Mouse (Mus musculus): ENCODE results near the gene 1700025G04Rik. TPM values are rescaled to one million over a fixed set of nuclear protein-coding genes. Genes with fewer than 3 reads are reported as not detected.

1700025G04Rik gene
- polyA plus RNA-seq, 3 experiments from 2014 or later: 0.84 to 1.9 (median 1.2) TPM

DNA sequence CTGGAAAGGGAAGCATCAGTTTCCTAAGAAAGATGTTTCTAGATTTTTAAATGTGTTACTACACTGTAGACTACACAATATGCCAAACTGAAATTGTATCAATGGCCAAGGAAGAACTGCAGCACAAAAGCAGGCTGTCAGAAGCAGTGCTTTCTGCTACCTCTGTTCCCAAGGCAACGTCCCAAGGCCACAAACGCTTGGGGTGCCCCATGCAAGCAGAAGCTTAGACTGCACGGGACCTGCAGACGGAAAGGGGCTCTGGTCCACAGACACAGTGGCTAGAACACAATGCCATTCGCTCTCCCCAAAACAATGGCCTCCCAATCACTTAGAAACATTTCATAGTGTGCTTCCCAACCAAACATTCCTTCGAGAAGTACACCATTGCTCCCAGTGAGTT is 59.4 kb downstream of the 1700025G04Rik start:
- no peak for ATAC-seq

DNA sequence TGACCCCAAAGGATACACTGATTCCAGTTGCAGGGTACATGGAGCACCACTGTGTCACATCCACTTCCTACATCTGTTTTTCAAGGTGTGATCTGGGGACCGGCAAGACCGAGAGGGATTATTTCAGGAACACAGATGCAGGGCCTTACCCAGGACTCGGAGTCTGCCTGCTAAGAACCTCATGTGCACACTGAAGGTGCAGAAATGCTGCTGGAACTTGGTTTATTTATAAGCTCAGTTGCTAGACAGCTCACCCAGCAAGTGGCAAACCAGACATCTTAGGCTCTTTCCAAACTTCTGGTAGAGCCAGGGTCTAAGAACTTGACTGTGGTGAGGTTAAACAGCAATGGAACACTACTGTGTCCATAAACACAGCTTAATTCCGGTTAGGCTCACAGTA is 61.2 kb downstream of the 1700025G04Rik start:
- ATAC-seq: no peak

DNA sequence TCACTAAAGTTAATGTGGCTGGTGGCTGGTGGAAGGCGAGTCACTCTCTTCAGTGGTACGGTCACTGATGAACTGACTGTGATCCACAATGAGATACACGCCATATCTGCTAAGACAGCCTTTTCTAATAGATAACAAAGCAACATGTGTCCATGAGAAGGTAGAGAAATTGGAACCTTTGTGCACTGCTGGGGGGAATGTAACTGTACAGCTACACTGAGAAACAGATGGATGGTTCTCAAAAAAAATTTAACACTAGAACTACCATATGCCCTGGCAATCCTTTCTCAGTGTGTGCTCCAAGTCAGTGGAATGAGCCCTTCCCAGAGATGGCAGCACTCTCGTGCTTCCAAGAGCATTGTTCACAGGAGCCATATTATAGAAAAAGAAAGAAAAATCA is 63.2 kb downstream of the 1700025G04Rik start:
- ATAC-seq: no peak

DNA sequence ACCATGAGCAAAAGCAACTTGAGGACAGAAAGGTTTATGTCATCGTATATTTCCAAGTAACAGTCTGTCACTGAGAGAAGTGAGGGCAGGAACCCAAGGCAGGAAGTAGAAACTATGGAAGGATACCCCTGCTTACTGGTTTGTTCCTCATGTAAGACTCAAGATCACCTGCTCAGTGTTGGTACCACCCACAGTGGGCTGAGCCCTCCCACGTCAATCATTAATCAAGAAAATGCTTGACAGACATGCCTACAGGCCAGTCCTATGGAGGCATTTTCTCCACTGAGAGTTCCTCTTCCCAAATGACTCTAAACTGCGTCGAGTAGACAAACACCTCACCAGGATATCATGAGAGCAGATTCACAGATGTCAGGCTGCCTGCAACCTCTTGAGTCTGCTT is 64.6 kb downstream of the 1700025G04Rik start:
- no peak for ATAC-seq

DNA sequence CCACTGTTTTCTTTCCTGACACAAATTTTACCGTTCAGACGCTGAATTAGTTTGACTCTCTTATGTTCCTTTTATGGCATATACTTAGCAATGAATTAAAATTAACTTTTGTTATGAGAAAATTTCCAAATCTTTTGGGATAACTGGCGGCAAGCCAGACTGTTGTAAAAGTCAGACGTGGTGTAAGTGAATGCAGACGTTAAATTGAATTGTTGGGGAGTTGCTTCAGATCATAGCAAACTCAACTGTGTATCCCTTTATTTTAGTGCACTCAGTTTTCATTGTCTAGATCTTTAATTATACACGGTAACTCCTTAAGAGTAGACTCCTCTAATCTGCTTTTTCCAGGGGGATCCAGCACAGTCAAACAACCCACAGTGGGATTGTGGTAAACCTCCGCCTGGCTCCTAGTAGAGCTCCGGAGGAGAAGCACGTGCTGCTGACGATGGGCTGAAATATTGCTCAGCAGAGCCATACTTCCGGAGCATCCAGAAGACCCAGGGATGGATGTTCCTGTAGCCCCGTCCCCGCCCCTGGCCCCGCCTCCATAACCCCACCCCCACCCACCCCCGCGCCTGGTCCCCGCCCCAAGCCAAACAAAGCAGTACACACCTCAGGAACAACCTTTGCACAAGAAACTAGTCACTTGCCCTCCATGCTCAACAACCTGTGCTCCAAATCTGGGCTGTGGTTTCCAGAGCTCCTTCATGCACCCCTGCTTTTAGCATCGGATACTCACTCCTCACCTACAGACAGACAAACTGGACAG is 65.7 kb downstream of the 1700025G04Rik start:
- no peak for ATAC-seq

DNA sequence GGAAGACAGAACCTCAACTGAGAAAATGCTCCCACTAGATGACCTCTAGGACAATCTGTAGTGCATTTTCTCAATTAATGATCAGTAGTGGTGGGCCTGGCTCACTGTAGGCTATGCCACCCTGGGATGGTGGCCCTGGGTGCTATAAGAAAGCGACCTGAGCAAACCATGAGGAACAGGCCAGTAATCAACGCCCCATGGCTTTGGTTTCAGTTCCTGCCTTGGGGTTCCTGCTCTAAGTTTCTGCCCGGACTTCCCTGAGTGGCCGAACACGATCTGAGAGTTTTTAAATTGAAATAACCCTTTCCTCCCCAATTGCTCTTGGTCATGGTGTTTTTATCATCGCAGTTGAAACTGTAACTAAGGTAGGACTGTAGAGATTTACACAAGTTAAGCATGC is 69.1 kb downstream of the 1700025G04Rik start:
- no peak for ATAC-seq

DNA sequence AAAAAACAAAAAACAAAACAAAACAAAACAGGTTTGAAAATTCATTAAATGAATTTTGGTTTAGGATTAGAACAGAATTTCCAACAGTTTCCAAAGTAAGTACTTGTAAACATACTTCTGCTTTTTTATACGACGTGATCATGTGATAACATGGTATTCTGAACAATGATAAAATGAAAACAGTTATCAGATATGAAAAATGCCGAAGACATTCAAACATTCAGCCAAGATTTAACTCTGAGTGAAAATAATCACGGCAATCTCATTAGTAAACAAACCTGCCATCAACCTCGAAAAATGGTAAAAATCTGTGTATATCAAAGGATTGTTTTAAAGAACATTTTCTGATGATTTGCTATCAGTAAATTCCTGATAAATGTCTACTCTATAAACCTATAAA is 69.9 kb downstream of the 1700025G04Rik start:
- no peak for ATAC-seq

DNA sequence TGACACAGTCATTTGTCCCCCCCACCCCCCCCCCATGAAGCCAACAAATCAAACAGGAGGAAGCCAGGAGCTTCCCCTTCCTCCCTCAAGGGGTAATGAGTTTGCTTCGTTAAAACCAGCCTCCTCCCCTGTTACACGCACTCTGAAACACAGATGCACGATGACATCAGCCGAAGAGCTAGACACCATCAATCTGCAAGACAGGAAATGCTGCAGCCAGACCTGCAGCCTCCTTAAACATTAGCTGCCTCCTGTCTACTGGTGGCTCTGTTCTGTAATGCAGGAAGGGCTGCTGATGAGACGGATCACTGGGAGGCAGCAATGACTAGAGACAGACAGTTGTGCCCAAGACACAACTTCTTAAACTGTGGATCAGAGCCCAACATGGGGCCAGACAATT is 70.7 kb downstream of the 1700025G04Rik start:
- ATAC-seq: peak; percentile 99

DNA sequence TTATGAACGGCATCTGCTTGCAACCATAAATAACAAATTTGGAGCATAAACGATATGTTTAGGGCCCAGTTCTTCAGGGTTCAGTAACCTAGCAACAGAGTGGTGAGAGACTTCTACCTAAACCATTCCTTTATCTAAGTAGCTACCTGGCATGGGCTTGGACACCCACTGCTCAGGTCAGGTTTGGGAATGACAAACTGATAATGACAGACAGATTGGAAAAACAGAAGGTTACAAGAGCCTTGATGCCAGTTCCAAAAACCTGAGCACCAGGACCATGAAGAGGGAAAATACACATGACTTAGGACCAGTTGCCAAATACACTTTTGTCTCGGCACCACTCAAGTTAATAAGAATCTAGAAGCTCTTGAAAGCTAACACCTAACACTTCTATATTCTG is 71.6 kb downstream of the 1700025G04Rik start:
- no peak for ATAC-seq

DNA sequence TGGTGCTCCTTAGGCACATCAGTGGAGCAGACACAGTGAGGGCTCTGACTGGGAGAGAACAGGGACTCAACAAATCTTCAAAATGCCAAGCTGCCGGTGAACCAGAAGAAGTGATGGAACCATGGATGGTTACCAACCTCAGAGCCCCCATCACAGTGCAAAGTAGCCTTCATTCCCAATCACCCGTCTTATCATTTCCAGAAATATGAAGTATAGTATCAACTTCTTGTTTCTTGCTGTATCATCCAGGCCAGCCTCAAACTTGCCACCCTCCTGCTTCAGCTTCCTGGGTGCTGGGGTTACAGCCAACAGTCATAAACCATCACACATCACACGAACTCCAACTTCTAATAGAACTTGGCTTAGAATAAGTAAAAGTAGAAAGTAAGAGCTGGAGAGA is 73.3 kb downstream of the 1700025G04Rik start:
- ATAC-seq: no peak

DNA sequence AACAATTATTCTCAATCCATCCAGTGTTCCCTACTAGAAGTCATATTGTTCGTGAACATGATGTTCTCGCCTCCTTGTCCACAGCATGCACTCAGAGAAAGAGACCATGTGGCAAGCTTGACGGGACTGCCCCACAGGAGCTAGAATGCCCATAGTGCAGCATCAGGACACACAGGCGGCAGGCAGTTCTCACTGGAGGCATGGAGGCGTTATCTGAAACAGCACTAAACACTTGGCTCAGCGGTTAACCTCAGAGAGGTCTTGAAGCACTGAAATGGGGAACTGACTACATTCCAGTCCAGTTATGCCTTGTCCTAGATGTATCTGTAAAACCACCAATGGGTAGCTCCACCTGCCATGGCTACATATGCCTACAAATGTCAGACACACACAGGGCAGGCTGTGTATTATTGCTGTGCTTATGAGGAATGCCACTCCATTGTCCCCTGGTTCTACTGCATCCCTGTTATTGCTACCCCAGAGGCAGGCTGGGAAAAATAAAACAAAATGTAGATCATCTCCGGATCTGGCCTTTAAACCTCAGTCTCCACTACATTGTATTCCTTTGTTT is 74.3 kb downstream of the 1700025G04Rik start:
- no peak for ATAC-seq

DNA sequence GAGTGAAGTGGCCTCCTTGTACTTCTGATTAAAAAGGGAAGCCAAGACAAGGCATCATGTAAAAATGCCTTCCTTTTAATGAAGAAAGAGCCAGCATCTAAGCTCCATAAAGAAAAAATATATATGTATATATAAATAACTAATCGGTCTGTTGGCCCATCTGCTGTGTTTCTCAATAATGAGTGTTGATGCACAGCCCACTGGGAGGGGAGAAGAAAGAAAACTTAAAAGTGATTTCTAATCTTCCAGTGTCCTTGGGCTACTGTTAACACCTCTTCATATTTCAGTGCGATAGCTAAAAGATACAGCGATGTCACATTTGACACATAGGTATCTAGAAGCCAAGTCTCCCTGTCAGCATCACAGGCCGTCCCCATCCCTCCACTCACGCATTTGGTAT is 78.2 kb downstream of the 1700025G04Rik start:
- no peak for ATAC-seq

DNA sequence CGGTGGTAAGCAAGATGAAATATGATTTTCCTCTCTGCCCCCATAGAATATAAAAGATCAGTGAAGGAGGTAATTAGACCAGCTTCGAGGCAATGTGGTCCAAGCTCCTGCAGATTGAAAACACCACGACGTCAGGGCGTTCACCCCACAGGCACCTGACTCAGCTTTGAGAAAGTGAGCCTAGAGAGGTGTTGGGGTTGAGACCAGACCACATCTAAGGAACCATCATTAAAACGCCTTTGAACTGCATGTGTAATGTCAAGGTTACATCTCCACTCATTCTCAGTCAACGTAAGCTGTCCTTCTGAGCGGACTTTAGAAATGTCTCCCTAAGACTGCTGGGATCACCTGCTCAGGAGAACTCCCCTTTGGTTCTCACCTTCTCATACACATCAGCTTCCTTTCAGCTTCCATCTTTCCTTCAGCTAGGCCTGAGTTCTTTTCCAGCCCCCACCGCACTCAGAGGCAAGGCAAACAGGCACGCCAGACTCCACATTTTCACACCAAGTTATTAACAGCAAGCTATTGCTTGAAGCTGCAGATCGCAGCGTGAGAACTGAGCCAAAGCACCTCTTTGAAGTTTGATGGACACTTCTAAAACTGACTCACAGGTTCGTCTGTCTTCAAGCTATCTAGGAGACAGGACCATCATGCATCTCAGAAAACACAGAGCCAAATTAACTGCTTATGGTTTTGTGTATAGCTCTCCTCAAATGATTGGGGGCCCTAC is 79.5 kb downstream of the 1700025G04Rik start:
- peak; percentile 77 for ATAC-seq

DNA sequence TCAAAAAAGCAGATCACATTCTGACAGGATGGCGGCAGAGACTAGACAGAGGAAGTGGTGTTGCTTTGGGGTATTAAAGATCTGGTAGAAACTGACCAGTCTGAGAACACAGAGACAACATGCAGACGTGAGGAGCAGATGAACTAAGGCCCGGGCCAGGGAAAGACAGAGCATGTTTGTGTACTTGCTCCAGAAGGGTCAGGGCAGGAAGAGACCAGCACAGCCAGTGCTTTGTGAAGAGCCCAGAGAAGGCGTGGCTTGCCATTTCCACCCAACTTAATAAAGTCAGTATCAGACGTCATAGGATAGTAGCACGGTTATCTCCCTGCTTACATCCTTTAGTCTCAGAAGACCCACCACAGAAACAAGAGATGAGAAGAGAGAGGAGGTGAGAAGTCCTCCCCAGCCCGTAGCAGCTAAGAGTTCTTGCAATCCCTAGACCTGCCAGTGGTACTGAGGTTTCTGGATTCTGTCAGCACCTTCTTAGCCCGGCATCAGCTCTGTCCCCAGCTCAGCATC is 81.4 kb downstream of the 1700025G04Rik start:
- peak; percentile 72 for ATAC-seq

DNA sequence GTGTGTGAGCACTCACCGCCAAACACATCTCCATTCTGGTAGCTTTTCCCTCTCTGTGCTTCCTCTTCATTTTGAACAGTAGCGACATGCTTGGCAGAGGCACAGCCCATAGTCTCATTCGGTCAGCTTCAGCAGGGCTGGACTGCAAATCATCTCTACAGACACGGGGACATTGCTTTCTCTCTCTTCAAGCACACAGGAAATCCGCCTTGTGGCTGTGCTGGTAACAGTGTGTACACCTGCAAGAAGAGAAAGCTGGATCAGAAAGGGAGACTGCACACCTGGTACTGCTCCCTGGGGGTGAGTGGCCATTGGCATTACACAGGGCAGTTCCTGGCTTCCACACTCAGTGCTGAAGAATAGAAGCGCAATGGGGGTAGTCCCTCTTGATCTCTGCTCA is 83.4 kb downstream of the 1700025G04Rik start:
- ATAC-seq: no peak

DNA sequence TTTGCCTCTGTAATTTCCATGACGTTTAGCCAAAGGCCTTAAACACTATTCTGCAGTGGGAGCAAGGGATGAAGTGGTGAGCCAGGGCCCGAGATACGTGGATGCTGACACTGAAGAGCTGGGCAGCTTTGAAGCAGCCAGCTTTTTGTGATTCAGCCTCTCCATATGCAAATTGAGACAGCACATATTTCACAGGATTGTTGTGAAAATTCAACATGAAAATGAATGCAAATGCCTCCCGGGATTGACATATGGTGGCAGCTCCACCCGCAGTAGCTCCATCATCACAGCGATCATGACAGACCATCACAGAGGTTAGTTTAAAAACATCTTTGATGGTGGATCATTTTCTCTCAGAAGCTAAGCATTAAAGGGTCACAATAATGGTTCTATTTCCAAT is 85.4 kb downstream of the 1700025G04Rik start:
- no peak for ATAC-seq

DNA sequence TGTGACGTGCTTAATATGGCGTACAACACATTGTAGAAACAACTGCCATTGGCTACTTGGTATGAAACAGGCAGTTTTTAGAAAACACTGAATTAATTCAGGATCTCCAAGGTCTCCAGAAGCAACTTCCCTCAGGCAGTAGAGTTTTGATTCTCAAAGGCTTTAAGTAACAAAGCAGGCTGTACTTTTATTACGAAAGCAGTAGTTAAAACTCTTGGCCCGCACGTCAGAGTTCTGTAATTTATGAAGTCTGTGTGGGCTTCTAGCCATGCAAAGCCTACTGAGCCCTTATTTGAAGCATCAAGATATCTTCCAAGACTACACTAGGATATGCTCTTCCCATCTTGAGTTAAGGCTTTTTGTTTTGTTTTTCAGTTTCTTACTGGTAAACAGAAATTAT is 89.5 kb downstream of the 1700025G04Rik start:
- no peak for ATAC-seq

DNA sequence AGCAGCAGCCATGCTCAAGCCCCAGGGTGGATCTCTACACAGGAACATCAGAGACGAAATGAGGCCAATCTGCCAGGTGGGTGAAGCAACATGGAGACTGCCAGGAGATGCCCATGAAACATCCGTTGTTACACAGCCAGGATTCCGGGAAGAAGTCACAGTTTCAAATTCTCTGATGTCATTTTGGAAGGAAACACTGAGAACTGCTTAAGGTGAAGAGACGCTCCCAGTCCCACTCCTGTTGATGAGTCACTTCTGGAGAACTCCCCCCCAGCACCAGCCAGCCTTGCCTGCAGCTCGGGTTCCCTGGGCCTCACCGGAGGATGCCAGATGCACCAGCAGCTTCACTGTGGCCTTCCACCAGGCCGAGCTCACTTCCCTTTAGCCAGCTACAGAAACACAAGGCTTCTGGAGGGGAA is 90.5 kb downstream of the 1700025G04Rik start:
- no peak for ATAC-seq

DNA sequence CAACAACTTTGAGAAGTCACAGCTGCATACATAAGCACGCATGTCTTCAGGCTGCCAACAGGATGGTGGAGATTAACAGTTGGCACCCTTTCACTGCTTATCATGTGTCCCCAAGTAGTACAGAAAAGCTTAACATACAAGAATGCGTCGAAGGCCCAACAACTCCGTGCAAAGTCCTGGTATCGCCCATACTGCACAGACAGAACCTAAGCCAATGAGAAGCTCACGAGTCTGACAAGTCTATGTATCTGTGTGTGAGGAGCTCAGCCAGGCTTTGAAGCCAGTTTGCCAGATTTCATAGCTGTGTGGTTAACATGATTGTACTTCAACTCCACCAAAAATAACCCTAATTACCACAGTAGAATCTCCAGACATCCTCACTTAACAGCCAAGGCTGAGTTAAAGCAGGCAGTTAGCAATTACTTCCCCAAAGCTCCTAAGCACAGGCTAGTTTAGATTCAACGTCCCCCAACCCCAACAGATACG is 91.2 kb downstream of the 1700025G04Rik start:
- ATAC-seq: no peak

DNA sequence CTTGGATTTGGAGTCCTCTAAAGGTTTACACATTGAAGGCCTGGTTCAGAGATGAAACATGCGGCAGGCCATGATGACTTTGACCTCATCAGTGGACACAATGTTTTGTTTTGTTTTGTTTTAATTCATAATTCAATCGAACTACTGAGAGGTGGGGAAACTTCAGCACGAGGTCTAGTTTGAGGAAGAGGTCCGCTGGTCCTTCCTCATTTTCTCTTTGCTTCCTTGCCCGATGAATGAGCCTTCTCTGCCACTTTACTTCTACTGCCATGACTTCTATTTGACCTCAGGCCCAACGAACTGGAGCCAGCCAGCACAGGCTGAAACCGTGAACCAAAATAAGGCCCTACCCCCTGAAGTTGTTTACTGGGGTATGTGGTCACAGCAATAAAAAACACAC is 92.3 kb downstream of the 1700025G04Rik start:
- ATAC-seq: no peak

DNA sequence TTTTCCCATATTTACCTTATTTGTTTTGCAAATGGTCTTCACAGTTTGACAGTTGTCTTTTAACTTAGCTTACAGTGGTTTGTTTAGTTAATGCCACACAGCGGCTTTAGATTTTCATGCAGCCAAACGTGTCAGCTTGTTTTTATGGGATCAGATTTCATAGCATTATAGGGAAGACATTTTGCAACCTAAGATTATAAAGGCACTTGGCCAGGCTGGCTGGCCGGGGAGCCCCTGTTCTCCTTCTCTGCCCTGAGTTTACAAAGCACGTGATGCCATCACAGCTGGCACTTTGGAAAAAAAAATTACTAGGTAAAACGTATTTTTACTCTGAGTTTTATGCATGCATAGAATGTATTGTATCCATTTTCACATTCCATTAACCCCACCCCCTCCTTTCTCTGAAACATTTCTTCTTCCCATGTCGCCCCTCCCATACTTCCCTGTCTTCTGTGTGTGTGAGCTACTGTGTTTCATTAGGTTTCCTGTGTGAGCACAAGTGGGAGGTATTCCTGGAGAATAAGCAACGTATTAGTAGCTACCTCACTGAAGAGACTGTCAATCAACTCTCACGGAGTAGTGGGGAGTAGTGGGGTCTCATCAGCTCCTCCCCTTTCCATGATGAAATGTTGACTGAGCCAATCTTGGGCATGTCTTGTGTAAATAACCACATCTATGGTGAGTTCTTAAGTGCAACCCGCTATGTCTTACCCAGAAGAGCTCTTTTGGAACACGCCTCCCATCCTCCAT is 93.8 kb downstream of the 1700025G04Rik start:
- ATAC-seq: no peak

DNA sequence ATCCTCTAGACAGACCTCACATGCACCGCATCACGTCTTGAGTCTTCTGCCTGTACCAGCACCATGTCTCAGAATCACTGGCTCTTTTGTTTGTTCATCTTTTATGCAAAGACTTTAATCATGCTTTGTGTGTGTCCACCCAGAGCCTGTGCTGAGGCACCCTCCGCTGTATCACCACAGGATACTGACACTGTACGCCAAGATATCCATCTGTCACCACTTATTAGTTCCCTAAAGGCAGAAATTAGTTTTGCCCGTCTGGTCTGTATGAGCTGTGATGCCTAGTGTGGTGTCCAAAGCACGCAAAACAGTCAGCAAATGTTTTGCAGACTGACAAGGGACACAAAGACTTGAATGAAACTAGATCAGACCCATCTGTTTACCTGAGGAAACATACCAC is 95.7 kb downstream of the 1700025G04Rik start:
- ATAC-seq: no peak

DNA sequence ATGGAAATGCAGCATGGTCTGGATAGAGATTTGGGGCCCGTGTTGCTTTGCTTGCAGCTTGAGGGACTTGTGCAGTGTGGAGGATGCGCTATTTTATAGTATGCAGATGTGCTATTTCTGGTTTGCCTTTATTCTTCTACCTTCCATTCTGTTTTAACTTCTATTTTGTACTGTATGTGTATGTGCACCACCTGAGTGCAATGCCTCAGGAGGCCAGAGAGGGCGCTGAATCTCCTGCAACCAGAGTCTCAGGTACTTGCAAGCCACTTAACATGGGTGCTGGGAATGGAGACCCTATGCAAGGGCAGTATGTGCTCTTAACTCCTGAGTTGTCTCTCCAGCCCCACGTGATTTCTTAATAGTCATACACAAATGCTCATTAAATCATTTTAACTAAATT is 98.4 kb downstream of the 1700025G04Rik start:
- ATAC-seq: no peak
